Mouse (Mus musculus) gastrocnemius, postnatal 36 days (tissue): ENCODE measurements at regions not wholly inside any gene's neighbourhood (a gene's known extent, or its start where the extent isn't known, plus 50 kb on each side); places are given as distances from the start of the nearest gene placed in this dataset.

ENCODE experiments used
- DNase-seq, 2 experiments: peaks; one replicate each; pipeline ENCODE4 v3.0.0; 2022
- intact Hi-C: fragments of 180-260 bp; cut with DNase I; formaldehyde crosslinking; loops from one replicate; pipeline ENCODE4 v1.15.1; 2025

DNA sequence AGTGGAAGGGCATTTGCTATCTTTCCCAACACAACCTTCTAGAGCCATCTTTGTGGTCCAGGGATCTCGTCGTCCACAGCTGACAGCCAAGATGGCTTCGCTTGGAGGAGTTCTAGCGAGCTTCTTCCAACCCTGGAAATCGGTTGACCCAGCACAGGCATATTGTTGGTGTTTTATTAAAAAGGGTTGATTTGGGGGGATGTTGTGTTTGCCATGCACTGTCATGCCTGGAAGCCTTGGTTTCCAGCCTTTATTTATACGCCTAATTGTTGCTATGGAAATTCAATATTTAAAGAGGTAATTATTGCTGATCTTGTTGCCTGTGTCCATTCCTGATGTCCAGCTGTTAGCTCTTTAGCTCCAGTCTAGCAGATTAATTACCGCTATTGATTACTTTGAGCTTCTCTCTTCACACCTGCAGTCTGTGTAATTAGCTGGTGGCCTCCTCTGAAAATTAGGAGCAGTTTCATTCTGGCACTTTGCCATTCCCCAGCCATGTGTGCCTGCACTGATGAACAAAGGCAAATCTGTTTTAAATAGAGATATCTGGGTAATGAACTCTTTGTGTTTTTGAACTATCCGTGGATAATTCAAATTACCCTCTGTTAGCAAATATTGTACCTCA, 275.4 kb downstream of the Rnf144b start:
- intact Hi-C loops, result no loop called here
- DNase-seq, result no peak

DNA sequence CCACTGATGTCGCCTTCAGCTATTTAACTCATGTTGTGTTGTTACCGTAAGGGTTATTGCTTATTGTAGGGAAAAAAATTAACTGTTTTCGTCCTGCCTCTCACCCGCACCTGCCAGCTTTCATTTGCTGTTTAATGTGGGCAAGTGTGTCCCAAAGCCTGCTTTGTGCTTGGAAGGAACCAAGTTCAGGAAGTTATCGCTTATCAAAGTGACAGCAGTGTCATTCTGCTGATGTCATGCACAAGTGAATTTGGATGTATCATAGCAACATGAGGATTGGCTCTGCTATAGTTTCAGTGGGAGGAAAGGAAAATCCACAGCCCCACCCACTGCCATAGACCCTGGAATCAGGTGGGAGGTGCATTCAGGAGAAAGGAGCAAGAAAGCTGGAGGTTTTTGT, 276.5 kb downstream of the Rnf144b start:
- intact Hi-C loops, result no loop called here
- DNase-seq, result no peak

DNA sequence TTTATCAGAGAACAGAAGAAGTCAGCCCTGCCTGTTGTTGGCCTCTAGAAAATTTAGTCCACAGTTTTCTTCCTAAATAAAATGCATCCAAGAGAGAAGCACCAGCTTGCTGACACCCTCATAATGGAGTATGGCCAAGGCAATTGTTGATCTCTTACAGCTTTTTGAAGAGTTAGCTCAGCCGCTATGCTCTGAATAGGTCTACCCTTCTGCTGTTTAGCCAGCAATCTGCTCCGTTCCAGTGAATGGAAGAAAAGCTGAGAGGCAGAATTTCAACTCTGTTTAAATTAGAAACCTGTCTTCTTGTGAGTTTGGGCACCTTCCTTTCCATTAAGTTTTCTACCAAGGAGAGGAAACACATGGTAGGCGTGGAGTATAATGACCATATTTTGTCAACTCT, 290.8 kb downstream of the Rnf144b start:
- intact Hi-C loops, result no loop called here
- no peak for DNase-seq

GRCm38 (mm10) chr13:47413940-47414339, 291.5 kb downstream of the Rnf144b start:
- DNase-seq, result no peak
- intact Hi-C loops, result no loop called here

- intact Hi-C loops, result no loop called here
- no peak for DNase-seq
Observed at GRCm38 (mm10) chr13:47429856-47430365, 307.5 kb downstream of the Rnf144b start.

DNA sequence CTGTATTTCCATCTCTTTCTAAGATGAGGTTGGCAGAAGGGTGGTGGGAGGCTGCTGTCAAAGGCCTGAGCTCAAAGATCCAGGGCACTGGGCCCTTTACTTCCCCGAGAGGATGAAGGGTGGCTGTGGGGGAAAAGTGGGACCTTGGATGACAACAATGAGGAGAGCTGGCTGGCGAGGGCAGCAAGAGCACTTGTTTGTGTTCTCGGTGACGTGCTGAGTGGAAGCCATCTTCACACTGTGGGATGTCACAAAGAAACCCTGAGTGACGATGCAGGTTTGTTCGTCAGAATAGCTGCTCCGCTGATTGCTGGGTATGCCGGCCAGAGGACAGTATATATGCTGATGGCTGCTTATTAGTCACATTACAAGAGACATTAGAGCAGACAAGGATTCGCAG, 308.0 kb downstream of the Rnf144b start:
- DNase-seq, result no peak
- intact Hi-C loops, result no loop called here

DNA sequence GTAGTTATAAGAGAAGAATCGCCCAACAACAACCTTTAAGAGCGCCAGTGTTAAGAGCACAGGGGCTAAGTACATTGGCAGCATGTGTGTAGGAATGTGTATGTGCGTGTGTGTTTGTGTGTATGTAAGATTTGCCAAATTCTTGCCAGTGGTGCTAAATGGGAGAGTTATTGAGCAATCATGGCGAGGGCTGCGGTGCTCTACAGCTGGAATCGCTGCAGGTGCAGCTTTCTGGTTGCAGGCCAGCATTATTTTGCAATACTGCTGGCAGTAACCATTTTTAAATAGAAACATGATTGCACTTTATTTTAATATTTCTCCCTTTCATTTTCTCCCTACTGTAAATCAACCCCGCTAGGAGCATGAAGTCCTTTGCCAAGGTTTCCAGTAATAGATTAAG, 313.2 kb downstream of the Rnf144b start:
- DNase-seq, result peak; percentile 20 to 36

GRCm38 (mm10) chr13:47444876-47445275, 322.4 kb downstream of the Rnf144b start:
- no peak for DNase-seq
- intact Hi-C loops, result no loop called here

More for the DNA sequence above, 313.2 kb downstream of the Rnf144b start:
- intact Hi-C loops, result no loop called here

DNA sequence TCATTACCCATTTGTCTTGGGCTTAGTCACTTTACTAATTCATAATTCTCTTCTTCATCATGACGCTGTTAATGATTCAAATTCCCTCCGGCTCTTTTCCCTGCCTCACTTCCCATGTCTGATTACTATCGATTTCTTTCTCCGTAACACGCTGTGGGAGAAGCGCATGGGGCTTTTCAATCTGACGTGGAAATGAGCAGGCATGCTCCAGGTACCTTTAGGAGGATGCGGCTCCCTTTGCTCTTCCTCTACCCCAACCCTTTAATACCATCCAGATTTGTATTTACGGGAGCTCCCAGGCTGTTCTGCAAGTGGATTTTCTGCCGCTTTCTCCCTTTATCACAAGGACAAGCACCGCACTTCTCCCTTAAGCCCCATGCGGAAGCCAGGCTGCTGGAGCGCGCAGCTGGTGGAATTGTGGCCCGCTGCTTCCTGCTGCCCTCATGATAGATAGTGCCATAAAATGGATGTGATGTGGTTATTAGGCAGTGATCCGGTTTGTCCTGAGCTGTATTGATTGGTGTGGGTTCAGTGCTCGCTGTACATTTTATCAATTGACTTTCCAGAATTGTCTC, 329.8 kb downstream of the Rnf144b start:
- no peak for DNase-seq
- intact Hi-C loops, result no loop called here

DNA sequence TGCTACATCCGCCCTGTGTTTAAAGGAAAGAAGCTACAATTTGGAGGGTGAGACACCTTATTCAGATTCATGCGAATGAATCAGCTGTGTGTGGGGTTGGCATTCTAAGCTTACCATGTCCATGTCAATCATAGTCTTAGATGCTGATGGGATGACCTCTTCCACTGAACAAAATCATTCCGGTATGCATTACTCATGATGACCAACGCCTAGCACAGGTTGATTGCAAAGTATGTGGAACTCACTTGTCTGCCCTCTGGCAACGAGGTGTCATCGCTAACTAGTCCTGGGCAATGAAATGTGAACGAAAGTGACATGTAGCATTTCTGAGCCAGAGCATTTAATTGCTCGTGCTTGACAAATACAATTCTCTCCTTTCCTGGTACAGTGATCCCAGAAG, 339.7 kb downstream of the Rnf144b start:
- intact Hi-C loops, result no loop called here
- no peak for DNase-seq

GRCm38 (mm10) chr13:47471543-47472213, 349.2 kb downstream of the Rnf144b start:
- intact Hi-C loops, result no loop called here
- no peak for DNase-seq

DNA sequence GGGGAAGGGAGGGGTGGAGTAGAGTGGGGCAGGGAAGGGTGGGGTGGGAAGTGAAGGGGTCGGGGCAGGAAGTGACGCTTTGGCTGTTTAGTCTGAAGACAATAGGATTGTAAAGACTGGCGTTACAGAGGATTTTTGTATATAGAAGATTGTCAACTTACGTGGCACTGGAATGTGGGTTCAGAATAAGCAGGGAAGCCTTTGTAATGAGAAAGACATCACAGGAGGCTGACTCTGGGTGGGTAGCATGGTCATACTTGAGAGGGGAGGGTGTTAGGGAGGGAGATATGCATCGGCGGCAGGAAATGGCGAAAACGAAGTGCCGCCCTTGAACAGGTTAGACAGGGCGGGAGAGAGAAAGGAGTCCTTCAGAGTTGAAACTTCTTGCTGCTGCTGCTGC, 357.7 kb downstream of the Rnf144b start:
- intact Hi-C loops, result no loop called here
- DNase-seq, result no peak

- no peak for DNase-seq
- intact Hi-C loops, result no loop called here
Observed at GRCm38 (mm10) chr13:47484819-47485218, 362.4 kb downstream of the Rnf144b start.

DNA sequence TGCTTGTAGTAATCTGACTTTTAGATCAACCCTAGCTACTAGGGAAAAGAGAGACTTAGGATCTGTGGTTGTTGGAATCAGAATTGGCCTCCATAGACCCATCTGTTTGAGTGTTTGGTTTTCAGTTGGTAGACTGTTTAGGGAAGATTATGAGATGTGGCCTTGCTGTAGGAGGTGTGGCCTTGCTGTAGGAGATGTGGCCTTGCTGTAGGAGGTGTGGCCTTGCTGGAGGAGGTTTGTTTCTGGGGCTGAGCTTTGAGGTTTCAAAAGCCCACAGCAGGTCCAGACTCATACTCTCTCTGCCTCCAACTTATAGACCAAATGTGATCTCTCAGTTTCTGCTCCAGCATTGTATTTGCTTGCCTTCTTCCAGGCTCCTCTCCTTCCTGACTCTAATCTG, 363.7 kb downstream of the Rnf144b start:
- DNase-seq, result no peak
- intact Hi-C loops, result no loop called here

GRCm38 (mm10) chr13:47486658-47487057, 364.2 kb downstream of the Rnf144b start:
- DNase-seq, result no peak
- intact Hi-C loops, result no loop called here

GRCm38 (mm10) chr13:47505380-47505955, 383.0 kb downstream of the Rnf144b start:
- no peak for DNase-seq
- intact Hi-C loops, result no loop called here

GRCm38 (mm10) chr13:47532935-47533334, 410.5 kb downstream of the Rnf144b start:
- DNase-seq, result no peak
- intact Hi-C loops, result no loop called here

DNA sequence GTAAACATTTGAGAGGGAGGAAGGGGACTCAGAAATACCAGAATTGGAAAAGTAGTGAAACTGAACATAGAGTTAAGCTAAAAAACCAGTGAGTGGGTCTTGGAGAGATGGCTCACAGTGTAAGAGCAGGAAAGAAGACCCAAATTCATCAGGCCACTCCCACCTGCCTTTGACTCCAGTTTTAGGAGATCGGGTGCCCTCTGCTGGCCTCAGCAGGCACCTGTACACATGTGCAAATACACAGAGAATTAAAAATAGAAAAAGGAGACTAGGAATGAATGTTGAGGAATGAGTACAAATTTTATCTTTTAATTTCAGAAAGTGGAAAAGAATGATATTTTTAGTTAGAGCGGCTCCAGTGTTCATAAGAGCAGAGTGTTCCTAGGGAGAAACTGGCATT, 414.7 kb downstream of the Rnf144b start:
- no peak for DNase-seq
- intact Hi-C loops, result no loop called here

DNA sequence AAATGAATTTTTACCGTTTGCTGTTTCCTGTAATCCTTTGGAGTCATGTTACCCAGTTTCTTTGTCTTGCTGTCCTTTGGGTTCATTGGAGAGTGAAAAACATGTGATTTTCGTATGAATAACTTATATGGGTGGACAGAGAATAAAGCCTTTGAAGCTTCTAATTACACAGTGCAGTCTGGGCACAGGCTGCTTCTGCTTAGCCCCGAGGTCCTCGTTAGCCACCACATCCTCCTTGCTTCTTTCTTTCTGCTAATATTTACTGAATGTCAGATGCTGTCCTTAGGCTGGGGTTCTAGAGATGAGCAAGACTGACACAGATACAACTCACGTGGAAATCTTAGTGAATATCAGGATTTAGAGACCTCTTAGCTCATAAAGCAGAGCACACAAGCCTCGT, 427.2 kb downstream of the Rnf144b start:
- intact Hi-C loops, result no loop called here
- no peak for DNase-seq

GRCm38 (mm10) chr13:47552251-47552650, 429.8 kb downstream of the Rnf144b start:
- intact Hi-C loops, result no loop called here
- DNase-seq, result no peak

DNA sequence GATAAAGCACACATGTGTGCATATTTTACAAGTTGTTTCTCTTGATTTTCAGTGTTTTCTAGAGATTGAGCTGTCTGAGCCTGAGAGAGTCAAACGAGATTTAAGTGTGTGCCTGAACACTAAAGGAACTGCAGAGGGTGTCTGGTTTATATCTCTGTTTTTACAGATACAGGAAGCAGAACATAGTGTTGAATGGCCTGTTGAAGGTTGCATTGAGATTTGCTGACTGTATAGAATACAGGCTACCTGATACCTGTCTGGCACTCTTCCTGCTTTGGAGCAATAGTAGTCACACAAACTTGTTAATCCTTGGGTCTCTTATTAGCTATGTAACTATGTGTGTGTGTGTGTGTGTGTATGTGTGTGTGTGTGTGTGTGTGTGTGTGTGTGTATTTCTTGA, 431.7 kb downstream of the Rnf144b start:
- intact Hi-C loops, result no loop called here
- DNase-seq, result no peak
